Mouse (Mus musculus) liver, adult 10 weeks (tissue): ENCODE results near the gene Wdfy2. TPM values are rescaled to one million over a fixed set of nuclear protein-coding genes. Genes with fewer than 3 reads are reported as not detected.

Experiments
- polyA plus RNA-seq: library from polyadenylated mRNA; stranded (reverse); fragments of 350-450 nt; fragmentation: Illumina TruSeq; extraction: RNeasy Lipid Tissue Mini Kit (QIAGEN cat#74804); gene quantifications from one replicate; pipeline ENCODE4 v1.2.3, GENCODE M21; 2014; ENCODE audit warnings: low read depth, low replicate concordance

The Wdfy2 gene
- polyA plus RNA-seq: 8.8 TPM

DNA sequence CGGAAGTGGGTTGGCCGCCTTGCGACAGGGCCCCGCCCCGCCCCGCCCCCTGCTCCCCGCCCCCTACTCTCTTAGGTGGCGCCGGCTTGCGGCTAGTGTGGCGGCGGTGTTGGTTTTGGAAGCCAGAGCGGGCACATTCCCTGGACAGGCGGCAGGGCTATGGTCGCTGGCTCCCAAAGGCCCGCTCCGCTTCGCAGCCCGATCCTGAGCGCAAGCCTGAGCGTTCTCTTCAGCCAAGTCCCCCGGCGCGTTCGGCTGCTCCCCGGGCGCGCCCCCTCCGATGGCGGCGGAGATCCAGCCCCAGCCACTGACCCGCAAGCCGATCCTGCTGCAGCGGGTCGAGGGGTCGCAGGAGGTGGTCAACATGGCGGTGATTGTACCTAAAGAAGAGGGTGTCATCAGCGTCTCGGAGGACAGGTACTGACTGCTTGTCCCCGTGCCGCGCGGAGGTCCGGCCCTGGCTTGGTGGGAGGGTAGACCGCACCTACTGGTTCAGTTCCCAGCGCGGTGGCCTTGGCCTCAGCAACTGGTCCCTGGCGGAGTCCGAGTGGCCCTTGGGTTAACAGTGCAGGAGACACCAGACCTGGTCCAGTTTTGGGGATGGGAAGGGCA lies at the start of gene Wdfy2:
Gene Wdfy2 (plus strand): TSS at position 38 of the 612 bp plus-strand sequence.

DNA sequence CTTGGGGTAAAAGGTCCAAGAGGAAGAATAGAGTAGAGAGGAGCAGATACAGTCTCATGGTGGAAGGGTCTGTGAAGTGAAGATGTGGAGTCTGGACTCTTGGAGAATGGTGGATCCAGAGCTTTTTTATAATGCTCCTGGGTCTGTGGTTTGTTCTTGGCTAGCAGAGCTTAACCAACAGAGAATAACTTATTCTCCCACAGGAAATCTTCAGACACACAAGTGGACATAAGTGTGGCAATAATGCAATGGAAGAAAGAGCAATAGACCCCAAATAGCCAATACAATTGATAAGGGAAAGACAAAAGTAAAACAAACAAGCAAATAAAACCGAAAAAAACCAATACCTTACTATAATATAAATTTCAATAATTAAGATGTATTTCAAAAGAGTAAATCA lies 146.9 kb downstream of the Wdfy2 start, which contains the start of gene Defb48:
Gene Defb48 (minus strand): TSS at position 101 of the 400 bp plus-strand sequence.

DNA sequence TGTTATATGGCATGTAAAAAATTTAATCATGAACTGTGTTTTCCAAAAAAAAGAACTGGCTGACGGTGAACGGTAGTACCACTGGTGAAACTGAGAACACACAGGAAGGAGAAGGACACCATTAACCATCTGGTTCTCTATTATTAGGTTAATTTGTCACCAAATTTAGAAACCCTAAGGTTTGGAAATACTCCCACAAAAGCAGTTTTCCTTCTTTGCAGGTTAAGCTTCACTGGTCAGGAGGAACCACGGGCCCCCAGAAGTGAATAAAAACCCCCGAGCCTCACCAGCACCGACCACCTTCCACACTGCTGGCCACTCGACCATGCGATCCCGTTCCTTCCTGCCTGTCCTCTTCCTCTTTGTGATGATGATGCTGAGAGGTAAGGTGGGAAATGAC lies 160.3 kb downstream of the Wdfy2 start, which contains the start of gene Defb47:
Gene Defb47 (plus strand): TSS at position 301 of the 400 bp plus-strand sequence.

Other genes starting within 250 kb of the Wdfy2 start
- gene Serpine3, start 174.0 kb upstream of the Wdfy2 start, polyA plus RNA-seq: not detected
- gene Ints6, start 76.5 kb upstream of the Wdfy2 start, polyA plus RNA-seq: 30.5 TPM
- not detected for gene Defb48, start 146.8 kb downstream of the Wdfy2 start, polyA plus RNA-seq
- gene Defb47, start 160.4 kb downstream of the Wdfy2 start, polyA plus RNA-seq: not detected
- gene Defb43, start 174.1 kb downstream of the Wdfy2 start, polyA plus RNA-seq: not detected
- not detected for gene Defb42, start 209.3 kb downstream of the Wdfy2 start, polyA plus RNA-seq
- gene Defb30, start 212.3 kb downstream of the Wdfy2 start, polyA plus RNA-seq: not detected